Mouse (Mus musculus) adrenal gland, postnatal 36 days (tissue): Measurements from ENCODE around the gene Stard13. TPM values are rescaled to one million over a fixed set of nuclear protein-coding genes. Genes with fewer than 3 reads are reported as not detected.

Experiments used
- DNase-seq, 2 experiments: peaks; one replicate each; pipeline ENCODE4 v3.0.0; 2021; ENCODE audit warnings: mixed read lengths in 1 of 2
- total RNA-seq, 2 experiments: library from RNA; stranded (reverse); gene quantifications; 2 replicates each; pipeline ENCODE4 v1.2.3; 2021

The Stard13 gene
- total RNA-seq, 2 experiments from 2014 or later = 15.4 to 20.8 TPM

DNA sequence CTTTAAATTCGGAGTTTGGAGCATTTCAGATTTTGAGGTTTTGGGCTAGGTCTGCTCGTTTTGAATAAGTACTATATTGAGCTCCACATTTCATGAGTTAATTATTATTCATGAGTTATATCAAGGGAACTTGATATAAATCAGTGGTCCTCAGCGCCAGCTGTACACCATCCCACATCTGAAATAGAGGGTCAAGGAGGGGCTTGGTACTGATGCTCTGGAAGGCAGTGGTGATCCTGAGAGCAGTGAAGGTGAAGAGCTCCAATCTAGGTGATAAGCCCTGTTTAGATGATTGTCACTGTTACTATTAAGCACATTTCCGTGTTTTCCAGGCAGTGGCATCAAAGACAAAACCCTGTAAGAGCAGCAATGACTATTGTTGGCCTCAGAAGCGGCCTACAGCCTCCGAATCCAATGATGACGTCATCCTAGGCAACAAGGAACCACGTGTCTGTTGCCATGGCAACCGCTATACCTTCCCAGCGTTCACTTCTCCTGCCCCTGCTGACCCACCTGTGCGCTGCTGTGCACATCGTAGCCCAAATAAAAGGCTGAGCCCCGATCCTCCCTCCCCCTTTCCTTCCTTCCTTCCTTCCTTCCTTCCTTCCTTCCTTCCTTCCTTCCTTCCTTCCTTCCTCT is 5.2 kb downstream of the Stard13 start:
- no peak for DNase-seq

DNA sequence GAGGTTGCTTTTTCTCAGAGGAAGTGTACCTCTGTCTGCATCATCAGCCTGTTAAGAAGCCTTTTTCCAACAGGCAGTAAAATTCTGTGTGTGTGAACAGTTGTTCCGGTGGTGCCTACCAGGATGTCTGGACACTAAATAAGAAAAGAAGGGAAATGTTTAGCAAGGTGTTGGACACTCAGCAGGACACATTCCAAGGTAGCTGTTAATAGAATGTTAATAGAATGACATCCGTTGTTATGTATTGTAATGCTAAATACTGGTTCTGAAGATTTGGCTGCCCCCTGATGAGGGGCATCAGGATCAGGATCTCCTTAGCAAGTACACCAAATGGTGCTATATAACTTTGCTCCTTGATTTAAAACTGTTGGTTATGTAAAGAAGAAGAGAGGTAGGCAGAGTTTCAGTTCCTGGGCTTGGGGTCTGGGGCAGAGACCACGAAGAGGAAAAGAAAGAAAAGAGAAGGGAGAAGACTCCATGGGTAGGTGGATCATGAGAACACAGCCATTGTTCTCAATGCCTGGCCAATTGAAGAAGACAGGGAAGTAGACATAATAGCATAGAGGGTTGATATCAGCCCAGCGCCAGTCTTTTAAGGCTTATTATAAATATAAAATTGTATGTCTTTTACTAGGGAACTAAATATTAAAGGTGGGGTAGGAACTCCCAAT is 9.8 kb downstream of the Stard13 start:
- no peak for DNase-seq

DNA sequence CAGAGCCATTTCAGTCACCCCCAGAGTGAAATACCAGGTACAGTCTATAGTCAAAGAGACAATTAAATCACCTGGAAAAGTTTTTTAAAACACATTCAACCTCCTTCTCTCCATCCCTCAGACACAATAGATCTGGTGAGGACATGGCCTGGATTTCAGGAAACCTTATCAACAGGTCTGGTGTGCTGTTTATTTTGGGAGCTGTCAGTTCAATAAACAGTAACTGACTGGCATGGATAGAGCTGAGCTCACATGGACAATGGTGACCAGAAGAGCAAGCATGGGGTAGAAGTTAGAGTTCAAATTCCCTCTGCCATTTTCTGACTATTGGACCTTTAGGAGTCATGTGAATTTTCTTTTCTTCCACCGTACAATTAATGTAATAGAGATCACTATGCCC is 10.8 kb downstream of the Stard13 start:
- DNase-seq = no peak

DNA sequence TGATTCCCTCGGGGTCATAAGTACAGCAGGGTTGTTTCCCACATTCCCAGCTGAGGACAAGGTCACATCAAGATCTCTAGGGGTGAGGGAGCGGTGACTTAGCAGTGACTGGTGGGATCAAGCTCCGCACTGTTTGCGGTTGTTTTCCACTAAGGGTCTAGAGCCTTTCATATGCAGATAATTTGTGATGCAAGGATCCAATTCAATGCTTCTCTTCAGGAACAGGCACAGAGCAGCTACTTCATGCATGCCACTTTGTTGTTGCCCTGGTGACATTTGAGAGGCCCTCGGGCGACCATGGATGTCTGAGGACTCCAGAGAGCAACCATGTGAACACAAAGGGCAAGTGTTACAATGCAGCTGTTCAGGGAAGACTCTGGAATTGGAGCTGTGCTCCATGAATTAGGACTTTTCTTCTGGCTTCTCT is 14.9 kb downstream of the Stard13 start:
- DNase-seq = no peak

DNA sequence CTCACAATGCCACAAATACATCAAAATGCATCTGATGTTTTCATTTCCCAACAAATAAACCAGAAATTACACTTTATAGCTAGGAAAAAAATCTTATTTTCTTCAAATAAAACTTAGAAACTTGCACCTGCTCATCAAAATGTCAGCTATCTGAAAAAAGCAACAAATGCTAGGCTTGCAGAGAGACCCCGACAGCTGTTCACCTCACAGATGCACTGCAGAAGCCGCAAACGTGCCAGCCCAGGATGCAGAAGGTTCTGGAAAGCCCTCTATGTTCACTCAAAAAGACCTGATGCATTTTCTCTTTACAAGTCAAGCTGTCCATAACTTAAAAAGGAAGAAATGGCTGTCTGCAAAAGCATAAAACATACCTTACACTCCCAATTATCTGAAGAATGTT is 20.5 kb downstream of the Stard13 start:
- DNase-seq = no peak

DNA sequence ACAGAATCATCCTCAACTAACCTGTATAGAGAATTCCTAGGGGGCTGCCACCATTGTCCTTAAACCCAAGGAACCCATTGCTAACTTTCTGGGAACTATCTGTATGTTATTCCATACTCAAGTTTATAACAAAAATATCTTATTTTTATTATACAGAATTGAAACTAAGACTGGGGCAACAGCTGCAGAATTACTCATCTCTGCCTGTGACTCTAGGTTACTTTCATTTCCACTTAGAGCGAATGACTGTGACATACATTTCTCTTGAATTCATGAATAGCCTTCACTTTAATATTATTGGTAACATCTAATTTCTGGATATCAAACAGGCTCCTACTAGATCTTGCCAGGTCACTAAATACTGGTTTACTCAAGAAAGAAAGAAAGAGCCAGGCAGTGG is 22.8 kb downstream of the Stard13 start:
- no peak for DNase-seq

DNA sequence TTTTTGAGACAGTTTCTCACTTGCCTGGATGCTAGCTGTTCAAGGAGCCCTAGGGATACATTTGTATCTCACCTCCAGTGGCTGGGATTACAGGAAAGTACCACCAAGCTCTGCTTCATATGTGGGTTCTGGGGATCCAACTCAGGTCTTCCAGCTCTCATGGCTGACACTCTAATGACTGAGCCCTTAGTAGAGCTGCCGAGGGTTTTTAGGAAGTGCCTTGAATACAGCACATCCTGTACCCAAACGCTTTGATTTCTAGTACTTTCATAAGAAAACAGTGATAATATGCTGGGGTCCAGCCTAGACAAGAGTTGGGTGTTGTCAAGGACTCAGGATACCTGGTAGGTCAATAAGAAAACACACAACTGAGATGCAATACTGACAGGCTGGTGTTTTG is 23.6 kb downstream of the Stard13 start:
- DNase-seq = peak in 1 of 2 experiments; percentile 29

DNA sequence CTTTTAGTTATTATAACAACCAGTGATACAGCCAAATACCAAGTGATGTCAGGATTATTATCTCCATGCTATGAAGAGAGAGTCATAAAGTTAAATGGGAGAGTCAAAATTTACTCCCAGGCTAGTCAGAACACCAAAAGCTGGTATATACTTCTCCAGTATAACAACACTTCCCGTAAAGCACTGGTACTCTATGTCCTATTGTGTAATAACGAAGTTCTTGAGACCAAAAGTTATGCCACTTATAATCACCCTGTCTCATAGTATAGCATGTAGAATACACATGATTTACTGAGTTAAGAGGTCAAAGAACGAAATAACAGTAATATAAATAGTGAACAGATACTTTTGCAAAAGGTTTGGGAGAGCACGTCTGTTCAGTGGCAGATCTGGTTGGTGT is 28.6 kb downstream of the Stard13 start:
- DNase-seq = no peak

DNA sequence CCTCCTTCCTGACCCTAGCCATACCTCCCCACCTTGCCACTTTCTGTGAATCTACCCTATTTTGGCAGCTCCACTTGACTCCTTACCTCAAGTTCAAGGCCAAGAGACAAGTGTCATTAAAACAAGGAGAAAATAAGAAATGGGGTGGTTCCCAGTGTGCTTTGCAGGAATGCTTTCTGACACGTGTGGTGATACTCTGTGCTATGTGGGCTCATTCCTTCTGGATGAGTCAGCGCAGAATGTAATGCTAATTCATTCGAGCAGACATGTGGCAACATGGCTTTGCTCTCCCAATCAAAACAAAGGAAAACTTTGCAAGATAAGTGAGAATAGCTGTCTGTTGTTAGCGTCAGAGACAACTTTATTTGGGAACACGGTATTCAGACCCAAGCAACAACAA is 30.7 kb downstream of the Stard13 start:
- DNase-seq = peak in 1 of 2 experiments; percentile 24

DNA sequence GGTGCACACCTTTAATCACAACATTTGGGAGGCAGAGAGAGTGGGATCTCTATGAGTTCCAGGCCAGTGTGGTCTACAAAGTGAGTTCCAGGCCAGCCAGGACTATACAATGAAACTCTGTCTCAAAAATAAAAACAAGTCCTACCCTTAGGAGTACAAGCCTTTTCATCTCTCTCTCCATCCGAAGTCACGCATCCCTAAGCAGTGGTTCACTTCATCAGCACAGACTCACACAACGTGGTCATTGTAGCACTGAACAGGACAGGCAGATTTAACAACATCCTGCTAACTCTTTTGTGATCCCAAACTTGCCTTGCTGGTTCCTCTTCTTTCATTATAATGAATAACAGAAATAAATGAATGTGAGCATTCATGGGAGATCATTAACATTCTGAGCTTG is 32.4 kb downstream of the Stard13 start:
- no peak for DNase-seq

DNA sequence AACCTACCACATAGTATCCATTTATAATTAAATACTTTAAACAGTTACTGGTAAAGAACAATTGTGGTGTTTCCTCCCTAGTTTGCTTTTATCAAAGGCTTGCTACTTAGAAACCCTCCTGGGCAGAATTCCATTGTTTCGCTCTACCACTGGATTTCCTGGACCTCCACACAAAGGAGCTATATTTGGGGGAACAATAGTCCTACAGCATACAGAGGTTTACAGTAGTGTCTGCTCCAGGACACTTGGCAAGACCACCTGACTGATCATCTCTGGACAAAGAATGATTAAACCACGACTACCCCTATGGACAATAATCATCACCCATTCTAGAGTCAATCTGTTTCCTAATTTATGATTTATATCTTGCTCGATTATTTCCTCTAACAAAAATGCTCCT is 34.4 kb downstream of the Stard13 start:
- DNase-seq = no peak

DNA sequence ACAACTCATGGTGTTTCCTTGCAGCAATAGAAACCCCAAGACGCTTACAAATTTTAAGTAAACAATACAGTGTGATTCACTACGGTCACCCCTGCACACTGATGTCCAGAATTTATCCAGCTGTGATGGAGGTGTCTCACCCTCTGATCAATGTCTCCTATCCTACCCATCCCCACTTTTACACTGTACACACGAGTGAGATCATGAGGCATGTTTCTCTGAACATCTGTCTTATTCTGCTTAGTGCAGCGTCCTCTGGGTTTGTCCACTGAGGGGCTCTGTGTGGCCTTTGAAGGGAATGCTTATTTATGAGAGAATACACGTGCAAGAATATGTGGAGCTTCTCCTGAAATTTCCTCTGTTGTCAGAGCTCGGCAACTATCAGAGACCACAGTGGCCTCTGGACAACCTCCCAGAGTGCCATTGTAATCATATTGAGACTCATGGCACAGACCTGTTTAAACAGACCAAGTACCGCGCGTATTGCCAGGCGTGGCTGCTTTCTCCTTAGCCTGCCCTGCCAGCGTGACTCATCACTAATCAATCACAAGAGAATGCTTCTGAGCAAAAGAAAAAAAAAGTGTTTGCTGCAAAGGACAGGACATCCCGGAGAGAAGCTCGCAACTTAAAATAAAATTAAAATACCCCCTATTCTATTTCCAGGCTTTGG is 36.9 kb downstream of the Stard13 start:
- DNase-seq = peak; percentile 58 to 68

DNA sequence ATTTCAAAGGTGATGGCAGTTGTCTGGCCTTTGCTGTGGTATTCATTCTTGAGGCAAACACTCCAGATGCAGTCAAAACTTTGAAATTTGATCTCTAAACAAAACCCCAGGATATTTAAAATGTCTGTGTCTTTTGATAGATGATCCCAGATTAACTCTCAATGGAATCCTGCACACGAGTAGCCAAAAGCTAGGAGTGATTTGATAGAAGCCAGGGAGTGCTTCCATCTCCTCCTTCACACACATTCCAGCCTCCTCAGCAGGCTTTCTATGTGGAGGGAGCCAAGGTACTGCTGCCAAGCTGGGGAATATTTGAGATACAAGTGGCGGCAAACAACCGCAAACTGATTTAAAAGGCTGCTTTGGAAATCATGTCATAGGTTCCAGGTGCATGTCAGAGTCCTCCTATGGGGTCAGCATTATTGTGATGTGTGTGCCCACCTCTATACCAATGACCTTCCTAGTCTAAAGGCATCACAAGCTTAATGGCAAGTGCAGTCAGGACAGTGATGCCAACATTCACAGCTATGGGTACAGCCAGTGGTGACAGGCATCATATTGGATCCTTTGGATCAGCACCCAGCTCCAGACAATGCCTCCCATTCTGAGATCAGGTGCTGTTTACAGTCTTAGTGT is 39.6 kb downstream of the Stard13 start:
- no peak for DNase-seq

DNA sequence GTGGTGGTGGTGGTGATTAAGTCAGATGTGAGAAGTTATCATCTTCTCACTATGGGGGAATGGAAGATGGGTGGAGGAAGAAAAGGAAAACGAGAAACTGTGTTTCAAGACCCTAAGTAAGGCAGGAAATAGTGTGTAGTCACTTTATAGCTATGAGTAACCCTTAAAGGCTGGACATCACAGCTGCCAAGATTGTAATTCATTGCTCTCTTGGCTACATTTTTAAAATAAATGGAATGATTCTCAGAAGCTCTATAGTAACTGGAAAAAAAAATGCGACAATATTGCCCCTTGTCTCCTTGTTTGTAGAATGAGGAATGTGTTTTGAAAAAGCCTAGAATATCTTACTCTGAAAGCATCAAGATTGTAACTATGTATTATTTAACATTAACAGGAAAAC is 41.4 kb downstream of the Stard13 start:
- DNase-seq = no peak

DNA sequence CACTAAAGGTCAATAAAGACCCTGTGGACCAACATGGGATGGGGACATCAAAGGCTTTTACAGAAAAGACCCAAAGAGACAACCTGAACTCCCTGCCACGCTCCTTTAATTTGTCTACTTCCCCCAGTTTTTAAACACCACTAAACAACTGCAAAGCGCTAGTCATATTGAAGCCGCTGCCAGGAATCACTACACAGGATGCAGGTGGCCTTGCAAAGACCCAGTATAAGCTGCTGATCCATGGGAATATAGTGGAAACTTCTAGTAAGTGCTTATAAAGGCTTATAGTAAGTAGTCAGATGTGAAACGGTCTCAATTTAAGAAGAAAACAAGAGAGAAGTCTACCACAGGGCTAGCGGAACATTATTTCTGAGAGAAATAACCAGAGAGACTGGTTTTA is 42.9 kb downstream of the Stard13 start:
- no peak for DNase-seq

DNA sequence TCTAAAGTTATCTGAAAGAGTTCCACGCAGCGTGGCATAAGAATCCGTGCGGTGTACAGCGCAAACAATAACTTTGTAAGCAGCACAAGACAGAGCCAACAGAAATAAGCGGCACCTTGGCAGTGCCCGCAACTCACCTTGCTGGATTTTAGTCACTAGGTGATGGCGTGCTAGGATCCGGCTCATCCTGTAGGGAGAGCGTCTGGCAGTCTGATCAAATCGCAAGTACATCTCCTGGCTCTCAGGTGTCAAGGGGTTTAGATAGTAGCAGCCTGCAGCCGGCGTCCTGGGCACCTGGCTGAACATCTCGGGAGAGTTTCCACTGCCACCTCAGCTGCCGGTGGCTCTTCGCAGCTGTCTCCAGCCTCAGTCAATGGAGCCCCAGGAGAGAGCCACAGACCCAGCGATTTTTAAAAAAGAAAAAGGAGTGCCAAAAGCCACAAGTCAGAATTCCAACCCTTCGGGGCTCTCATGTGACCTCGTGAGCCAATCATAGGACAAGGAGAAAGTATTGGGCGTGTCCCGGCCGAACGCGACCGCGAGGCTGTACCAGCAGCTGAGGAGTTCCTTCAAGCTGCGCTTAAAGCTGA is 43.8 kb downstream of the Stard13 start:
- DNase-seq = peak; percentile 76 to 77

DNA sequence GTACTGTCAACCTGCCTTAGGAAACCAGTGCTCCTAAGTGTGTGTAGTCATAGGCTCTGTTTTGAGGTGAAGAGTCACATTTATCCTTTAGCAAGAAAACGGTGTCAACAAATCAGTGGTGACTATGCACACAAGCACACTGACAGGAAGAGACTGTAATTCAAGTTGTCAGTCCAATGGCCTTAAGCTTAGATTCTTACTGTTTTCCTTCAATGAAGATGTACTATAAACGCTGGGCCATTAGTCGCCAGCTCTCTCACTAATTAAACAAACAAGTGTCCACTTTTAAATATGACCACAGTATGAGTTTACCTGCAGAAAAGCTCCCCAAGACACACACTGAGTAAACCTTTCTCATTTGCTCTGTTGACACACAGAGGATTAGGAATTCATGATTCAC is 44.3 kb downstream of the Stard13 start:
- DNase-seq = no peak

DNA sequence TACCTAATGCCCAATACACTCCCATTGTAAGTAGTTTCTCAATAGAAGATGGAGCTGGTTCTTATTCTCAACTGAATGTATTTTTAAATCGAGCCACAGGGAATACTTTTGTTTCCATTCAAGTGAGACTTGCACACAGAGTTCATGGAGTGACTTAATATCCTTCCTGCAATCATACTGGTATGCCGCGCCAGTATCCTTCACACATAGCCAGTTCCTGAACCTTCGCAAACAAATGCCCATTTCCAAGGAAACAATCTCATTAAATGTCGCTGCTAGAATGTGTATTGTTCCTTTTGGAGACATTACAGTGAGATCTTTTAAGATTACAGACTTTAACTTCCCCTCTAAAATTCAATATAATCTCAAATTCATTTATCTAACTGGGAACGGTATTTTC is 45.0 kb downstream of the Stard13 start:
- no peak for DNase-seq

DNA sequence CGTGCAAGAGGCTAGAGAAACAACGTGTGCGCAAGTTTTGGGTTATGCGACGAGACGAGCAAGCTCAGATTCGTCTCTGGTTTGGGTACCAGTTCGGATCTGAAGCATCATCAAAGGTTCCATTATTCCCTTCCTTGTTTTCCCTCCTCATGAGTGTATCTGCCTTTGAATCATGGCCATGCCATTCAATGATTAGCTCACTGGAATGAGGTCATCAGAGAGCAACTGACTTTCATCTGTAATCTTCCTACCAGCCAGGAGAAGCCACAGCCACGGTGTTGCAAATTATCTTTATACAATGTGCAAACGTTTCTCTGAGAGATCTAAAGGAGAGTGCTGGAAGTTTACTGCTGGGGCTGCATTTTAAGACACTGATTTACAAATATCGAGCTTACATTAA is 46.3 kb downstream of the Stard13 start:
- no peak for DNase-seq

DNA sequence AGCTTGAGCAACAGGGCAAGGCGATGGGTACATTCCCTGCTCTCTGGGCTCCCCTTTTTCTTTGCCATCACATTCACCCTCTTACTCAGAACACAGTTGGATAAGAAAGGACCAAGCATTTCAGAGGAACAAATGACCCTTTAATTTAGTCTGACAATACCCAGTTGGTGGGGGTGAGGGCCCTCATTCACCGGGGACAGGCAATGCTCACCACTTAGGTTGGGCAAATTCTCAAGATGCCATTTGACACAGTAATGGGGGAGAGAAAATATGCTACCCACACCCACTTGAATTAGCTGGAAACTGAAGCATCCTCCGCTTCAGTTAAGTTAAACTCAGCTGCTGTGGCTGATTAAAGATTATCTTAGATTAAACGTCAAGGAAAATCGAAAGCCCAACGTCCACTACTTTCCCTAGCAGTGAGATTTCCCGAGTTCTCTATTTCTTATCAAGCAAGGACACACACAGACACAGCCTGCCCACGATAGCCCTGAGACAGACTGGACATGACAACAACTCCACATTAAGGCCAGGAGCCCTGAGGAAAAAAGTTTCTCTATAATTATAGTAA is 48.3 kb downstream of the Stard13 start:
- DNase-seq = no peak

DNA sequence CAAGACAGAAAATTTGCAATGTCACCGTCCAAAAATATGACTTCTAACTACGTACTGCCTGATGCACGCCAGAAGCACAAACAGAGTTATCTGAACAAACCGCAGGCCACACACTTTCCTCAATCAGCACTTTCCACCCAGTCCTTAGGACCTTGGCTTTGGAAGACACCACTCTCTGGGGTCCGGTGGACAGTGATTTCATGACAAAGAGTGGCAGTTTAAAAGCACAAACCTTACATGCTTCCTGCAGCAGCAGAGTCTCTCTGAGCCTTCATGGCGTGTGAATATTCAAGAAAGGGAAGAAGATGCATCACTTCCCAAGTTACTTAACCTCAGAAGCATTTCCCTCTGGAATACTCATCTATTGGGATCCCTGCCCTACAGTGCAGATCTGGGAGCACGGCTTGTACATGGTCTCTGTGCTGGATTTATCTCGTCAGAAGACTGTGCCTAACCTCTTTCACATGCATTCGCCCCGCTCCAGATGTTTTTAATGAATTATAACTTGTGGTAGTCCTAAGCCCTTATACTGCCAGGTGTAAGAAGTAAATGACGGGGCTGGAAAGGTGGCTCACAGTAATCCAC is 49.9 kb downstream of the Stard13 start:
- DNase-seq = no peak

DNA sequence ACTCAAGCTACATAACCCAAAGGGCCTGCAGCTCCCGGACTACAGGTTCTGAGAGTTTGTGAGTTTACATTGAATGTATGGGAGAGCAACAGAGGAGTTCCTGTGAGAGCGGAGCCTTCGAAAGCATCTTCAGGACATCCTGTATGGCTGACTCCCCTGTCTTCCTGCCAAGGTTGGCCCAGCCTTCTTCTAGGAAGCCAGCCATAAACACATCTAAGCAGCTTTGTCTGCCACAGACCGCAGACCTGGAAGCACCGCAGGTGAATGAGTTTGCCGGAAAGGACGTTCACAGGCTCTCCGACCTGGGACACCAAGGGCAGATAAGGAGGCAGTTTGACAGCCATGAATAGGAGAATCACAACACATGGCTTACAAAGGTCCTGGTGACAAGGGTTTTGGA is 52.3 kb downstream of the Stard13 start:
- no peak for DNase-seq
